Mouse (Mus musculus): ENCODE results near the gene Ppard. TPM values are rescaled to one million over a fixed set of nuclear protein-coding genes. Genes with fewer than 3 reads are reported as not detected.

The Ppard gene
- polyA plus RNA-seq, 1 experiment from 2014 or later: 2.7 TPM

GRCm38 (mm10) chr17:28242296-28242695 is 9.8 kb downstream of the Ppard start:
- no peak for DNase-seq (ENCODE audit: low spot score)

DNA sequence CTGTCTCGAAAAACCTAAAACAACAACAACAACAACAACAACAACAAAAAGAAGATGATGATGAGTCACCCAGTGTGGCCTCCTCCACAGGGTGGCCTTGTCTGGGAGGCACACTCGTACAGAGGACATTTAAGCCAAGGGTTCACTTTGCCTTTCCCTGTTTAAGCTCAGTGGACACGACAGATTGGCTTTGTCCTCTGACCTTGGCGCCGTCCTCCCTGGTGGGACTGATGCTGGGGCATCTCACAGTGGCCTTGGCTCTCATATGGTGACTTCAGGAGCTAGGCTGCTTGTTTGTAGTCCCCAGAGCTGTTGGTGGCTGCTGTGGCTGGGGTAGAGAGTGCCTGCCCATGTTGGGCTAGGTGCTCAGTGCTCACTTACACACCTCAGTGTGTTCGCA is 11.7 kb downstream of the Ppard start:
- WGBS: 80% methylated on average over 6 of the region's 6 CpGs
- DNase-seq (ENCODE audit: low spot score) (no peak), ATAC-seq (ENCODE audit: insufficient number of reproducible peaks, low FRiP score, low TSS enrichment, low read depth) (no peak)
- no peaks in the 10 kb centered on the region for H3K27me3 ChIP-seq (ENCODE audit: control insufficient read depth, insufficient read depth, low read length)
- H3K4me3 ChIP-seq (ENCODE audit: low read depth, low read length): no peak overlapping the region
- peaks cover 33% of the 10 kb centered on the region for H3K4me1 ChIP-seq (ENCODE audit: control insufficient read depth, insufficient read depth, low read length)
- no peaks in the 10 kb centered on the region for H3K36me3 ChIP-seq (ENCODE audit: control insufficient read depth, insufficient read depth, low read length)
- H3K27ac ChIP-seq (replicated peaks; ENCODE audit: low read depth, low read length): peak overlapping the region; percentile 76
- H3K9me3 ChIP-seq (ENCODE audit: control insufficient read depth, low read length): no peaks in the 10 kb centered on the region
- no peak overlapping the region for H3K4me2 ChIP-seq (ENCODE audit: low read depth, severe bottlenecking)
- H3K9ac ChIP-seq (ENCODE audit: low read length): peak overlapping the region; percentile 37; the same call in 1 of the 2 replicates

More at GRCm38 (mm10) chr17:28242296-28242695, 9.8 kb downstream of the Ppard start:
- Histone ChIP-seq H3K4me2 (ENCODE audit: low read depth, severe bottlenecking) (no peak overlapping the region), H3K4me3 (ENCODE audit: low read depth, low read length) (no peak overlapping the region), H3K4me1 (ENCODE audit: control insufficient read depth, insufficient read depth, low read length) (peaks cover 25% of the 10 kb centered on the region), H3K9ac (ENCODE audit: low read length) (no peak overlapping the region), H3K36me3 (ENCODE audit: control insufficient read depth, insufficient read depth, low read length) (no peaks in the 10 kb centered on the region), H3K9me3 (ENCODE audit: control insufficient read depth, low read length) (no peaks in the 10 kb centered on the region), H3K27ac (replicated peaks; ENCODE audit: low read depth, low read length) (no peak overlapping the region), H3K27me3 (ENCODE audit: control insufficient read depth, insufficient read depth, low read length) (no peaks in the 10 kb centered on the region)
- ATAC-seq (ENCODE audit: insufficient number of reproducible peaks, low FRiP score, low TSS enrichment, low read depth): no peak
- 85% methylated on average over 6 of the region's 6 CpGs for WGBS

GRCm38 (mm10) chr17:28244714-28245113 is 12.2 kb downstream of the Ppard start:
- Histone ChIP-seq H3K27ac (replicated peaks; ENCODE audit: low read depth, low read length) (peak overlapping the region; percentile 76), H3K9me3 (ENCODE audit: control insufficient read depth, low read length) (no peaks in the 10 kb centered on the region), H3K36me3 (ENCODE audit: control insufficient read depth, insufficient read depth, low read length) (no peaks in the 10 kb centered on the region), H3K27me3 (ENCODE audit: control insufficient read depth, insufficient read depth, low read length) (no peaks in the 10 kb centered on the region), H3K4me1 (ENCODE audit: control insufficient read depth, insufficient read depth, low read length) (peaks cover 33% of the 10 kb centered on the region), H3K4me2 (ENCODE audit: low read depth, severe bottlenecking) (peak overlapping the region; percentile 22; the same call in 1 of the 2 replicates), H3K4me3 (ENCODE audit: low read depth, low read length) (no peak overlapping the region), H3K9ac (ENCODE audit: low read length) (0 out of 2 replicates have a peak overlapping the region, but pooled peaks have one; percentile 34)
- 36% methylated on average over 6 of the region's 6 CpGs for WGBS
- DNase-seq (ENCODE audit: low spot score) (peak; percentile 48), ATAC-seq (ENCODE audit: insufficient number of reproducible peaks, low FRiP score, low TSS enrichment, low read depth) (0 out of 2 replicates have a peak, but pooled peaks have one; percentile 62)

DNA sequence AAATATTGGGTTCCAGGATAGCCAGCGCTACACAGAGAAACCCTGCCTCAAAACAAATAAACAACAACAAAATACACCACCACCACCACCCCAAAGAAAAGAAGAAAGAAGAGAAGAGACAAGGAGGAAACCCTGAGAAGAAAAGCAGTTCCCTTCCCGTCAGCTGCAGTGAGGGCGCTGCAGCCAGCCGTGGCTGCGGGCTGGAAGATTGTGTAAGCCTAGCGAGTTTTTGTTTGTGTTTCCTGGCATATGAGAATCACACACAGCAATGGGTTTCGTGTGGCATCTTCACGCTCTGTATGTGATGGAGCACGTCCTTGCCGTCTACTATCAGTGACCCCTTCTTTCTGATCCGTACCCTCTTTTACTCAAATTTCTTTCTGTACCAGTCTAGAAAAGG is 14.1 kb downstream of the Ppard start:
- WGBS: 86% methylated on average over 11 of the region's 11 CpGs
- Histone ChIP-seq H3K4me3 (ENCODE audit: low read depth, low read length) (no peak overlapping the region), H3K27ac (replicated peaks; ENCODE audit: low read depth, low read length) (0 out of 2 replicates have a peak overlapping the region, but pooled peaks have one; percentile 5), H3K27me3 (ENCODE audit: control insufficient read depth, insufficient read depth, low read length) (no peaks in the 10 kb centered on the region), H3K4me2 (ENCODE audit: low read depth, severe bottlenecking) (no peak overlapping the region), H3K36me3 (ENCODE audit: control insufficient read depth, insufficient read depth, low read length) (no peaks in the 10 kb centered on the region), H3K9ac (ENCODE audit: low read length) (no peak overlapping the region), H3K4me1 (ENCODE audit: control insufficient read depth, insufficient read depth, low read length) (peaks cover 34% of the 10 kb centered on the region), H3K9me3 (ENCODE audit: control insufficient read depth, low read length) (no peaks in the 10 kb centered on the region)
- no peak for DNase-seq (ENCODE audit: low spot score)
- no peak for ATAC-seq (ENCODE audit: insufficient number of reproducible peaks, low FRiP score, low TSS enrichment, low read depth)

- 0 out of 2 replicates have a peak overlapping the region, but pooled peaks have one; percentile 5 for H3K27ac ChIP-seq (replicated peaks; ENCODE audit: low read depth, low read length)
- DNase-seq (ENCODE audit: low spot score): peak; percentile 61
These were observed 15.1 kb downstream of the Ppard start for GRCm38 (mm10) chr17:28247613-28248012.

GRCm38 (mm10) chr17:28249062-28249461 is 16.6 kb downstream of the Ppard start:
- Histone ChIP-seq H3K36me3 (ENCODE audit: control insufficient read depth, insufficient read depth, low read length) (0 out of 2 replicates have a peak, but pooled peaks cover 2% of the 10 kb centered on the region), H3K4me3 (ENCODE audit: low read depth, low read length) (no peak overlapping the region), H3K9me3 (ENCODE audit: control insufficient read depth, low read length) (no peaks in the 10 kb centered on the region), H3K4me1 (ENCODE audit: control insufficient read depth, insufficient read depth, low read length) (peaks cover 34% of the 10 kb centered on the region), H3K27me3 (ENCODE audit: control insufficient read depth, insufficient read depth, low read length) (no peaks in the 10 kb centered on the region), H3K27ac (replicated peaks; ENCODE audit: low read depth, low read length) (no peak overlapping the region), H3K4me2 (ENCODE audit: low read depth, severe bottlenecking) (no peak overlapping the region), H3K9ac (ENCODE audit: low read length) (no peak overlapping the region)
- no peak for ATAC-seq (ENCODE audit: insufficient number of reproducible peaks, low FRiP score, low TSS enrichment, low read depth)
- 81% methylated on average over 12 of the region's 12 CpGs for WGBS
- no peak for DNase-seq (ENCODE audit: low spot score)

More at GRCm38 (mm10) chr17:28247613-28248012, 15.1 kb downstream of the Ppard start:
- H3K27me3 ChIP-seq (ENCODE audit: control insufficient read depth, insufficient read depth, low read length): no peaks in the 10 kb centered on the region
- no peak overlapping the region for H3K9ac ChIP-seq (ENCODE audit: low read length)
- ATAC-seq (ENCODE audit: insufficient number of reproducible peaks, low FRiP score, low TSS enrichment, low read depth): no peak
- 18% methylated on average over 6 of the region's 6 CpGs for WGBS
- 0 out of 2 replicates have a peak overlapping the region, but pooled peaks have one; percentile 4 for H3K4me2 ChIP-seq (ENCODE audit: low read depth, severe bottlenecking)
- H3K4me3 ChIP-seq (ENCODE audit: low read depth, low read length): no peak overlapping the region
- 0 out of 2 replicates have a peak, but pooled peaks cover 2% of the 10 kb centered on the region for H3K36me3 ChIP-seq (ENCODE audit: control insufficient read depth, insufficient read depth, low read length)
- no peaks in the 10 kb centered on the region for H3K9me3 ChIP-seq (ENCODE audit: control insufficient read depth, low read length)
- peaks cover 34% of the 10 kb centered on the region for H3K4me1 ChIP-seq (ENCODE audit: control insufficient read depth, insufficient read depth, low read length)

- ATAC-seq (ENCODE audit: insufficient number of reproducible peaks, low FRiP score, low TSS enrichment, low read depth): no peak
- no peak for DNase-seq (ENCODE audit: low spot score)
- 0 out of 2 replicates have a peak overlapping the region, but pooled peaks have one; percentile 47 for H3K27ac ChIP-seq (replicated peaks; ENCODE audit: low read depth, low read length)
These were observed 19.2 kb downstream of the Ppard start for GRCm38 (mm10) chr17:28251579-28252280.

DNA sequence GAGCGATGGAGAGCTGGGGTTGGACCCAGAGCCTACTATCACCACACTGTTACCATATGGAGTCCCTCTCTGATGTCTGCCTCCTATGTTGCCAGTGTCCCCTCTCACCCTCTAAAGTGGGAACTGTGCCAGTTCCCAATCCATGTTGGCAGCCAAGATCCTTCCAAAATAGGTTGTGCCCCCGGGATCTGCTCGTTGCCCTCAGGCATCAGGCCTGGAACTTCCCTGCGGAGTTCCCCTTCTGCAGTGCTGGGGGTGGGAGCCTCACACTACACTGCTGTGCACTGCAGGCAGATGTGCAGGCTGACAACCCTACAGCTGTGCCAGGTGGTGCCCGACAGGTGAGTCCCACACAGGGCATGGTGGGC is 19.8 kb downstream of the Ppard start:
- H3K4me2 ChIP-seq (ENCODE audit: low read depth, severe bottlenecking): no peak overlapping the region
- H3K36me3 ChIP-seq (ENCODE audit: control insufficient read depth, insufficient read depth, low read length): 0 out of 2 replicates have a peak, but pooled peaks cover 2% of the 10 kb centered on the region
- H3K4me1 ChIP-seq (ENCODE audit: control insufficient read depth, insufficient read depth, low read length): peaks cover 34% of the 10 kb centered on the region
- H3K27ac ChIP-seq (replicated peaks; ENCODE audit: low read depth, low read length): no peak overlapping the region
- H3K4me3 ChIP-seq (ENCODE audit: low read depth, low read length): no peak overlapping the region
- DNase-seq (ENCODE audit: low spot score): no peak
- H3K9ac ChIP-seq (ENCODE audit: low read length): no peak overlapping the region
- no peaks in the 10 kb centered on the region for H3K27me3 ChIP-seq (ENCODE audit: control insufficient read depth, insufficient read depth, low read length)
- no peaks in the 10 kb centered on the region for H3K9me3 ChIP-seq (ENCODE audit: control insufficient read depth, low read length)
- WGBS: 90% methylated on average over 5 of the region's 5 CpGs
- ATAC-seq (ENCODE audit: insufficient number of reproducible peaks, low FRiP score, low TSS enrichment, low read depth): no peak

More at GRCm38 (mm10) chr17:28251579-28252280, 19.2 kb downstream of the Ppard start:
- Histone ChIP-seq H3K27me3 (ENCODE audit: control insufficient read depth, insufficient read depth, low read length) (no peaks in the 10 kb centered on the region), H3K4me2 (ENCODE audit: low read depth, severe bottlenecking) (no peak overlapping the region), H3K36me3 (ENCODE audit: control insufficient read depth, insufficient read depth, low read length) (0 out of 2 replicates have a peak, but pooled peaks cover 2% of the 10 kb centered on the region), H3K4me3 (ENCODE audit: low read depth, low read length) (no peak overlapping the region), H3K9me3 (ENCODE audit: control insufficient read depth, low read length) (no peaks in the 10 kb centered on the region), H3K9ac (ENCODE audit: low read length) (no peak overlapping the region), H3K4me1 (ENCODE audit: control insufficient read depth, insufficient read depth, low read length) (peaks cover 34% of the 10 kb centered on the region)
- 87% methylated on average over 12 of the region's 12 CpGs for WGBS

Measured in limb, embryonic 11.5 days (tissue).